Mouse (Mus musculus): ENCODE measurements around the gene Macc1. TPM values are rescaled to one million over a fixed set of nuclear protein-coding genes. Genes with fewer than 3 reads are reported as not detected.
"Not testable (repeated sequence)": the region's sequence is repeated elsewhere in the genome, so short reads cannot be mapped to it uniquely, and the experiment has no call there.

Gene Macc1
- under 1 TPM in 6 of 26 experiments, not detected in 20; 0.21 to 0.66 (median 0.28) TPM for total RNA-seq (2018; cell fraction: chromatin; rRNA removed)
- under 1 TPM in 4 of 26 experiments, not detected in 22; 0.03 to 0.11 (median 0.05) TPM for total RNA-seq (2018; cell fraction: cytosol; rRNA removed)
- total RNA-seq (2018; cell fraction: nucleus; rRNA removed): under 1 TPM in 6 of 26 experiments, not detected in 20; 0.12 to 0.58 (median 0.16) TPM
- not detected in 3 replicates for polyA plus RNA-seq (2018)

GRCm38 (mm10) chr12:119313970-119314369 is at the start of gene Macc1:
TSS of gene Macc1 (plus strand) at chr12:119314270.
- H3K36me3 ChIP-seq (ENCODE audit: inconsistent target): no peaks in the 10 kb centered on the region
- H3K4me3 ChIP-seq (ENCODE audit: inconsistent target): no peak within 1 kb of the TSS
- no peak within 1 kb of the TSS for H3K27ac ChIP-seq
- no peaks in the 10 kb centered on the region for H3K79me2 ChIP-seq (ENCODE audit: inconsistent target)

GRCm38 (mm10) chr12:119264506-119264905 is 49.6 kb upstream of the Macc1 start:
- Histone ChIP-seq H3K4me3 (ENCODE audit: inconsistent target) (no peak overlapping the region), H3K27ac (no peak overlapping the region), H3K79me2 (ENCODE audit: inconsistent target) (no peaks in the 10 kb centered on the region), H3K36me3 (ENCODE audit: inconsistent target) (no peaks in the 10 kb centered on the region)
- 91% methylated on average over 3 of the region's 3 CpGs for WGBS (ENCODE audit: missing documents)

- Histone ChIP-seq H3K36me3 (ENCODE audit: inconsistent target) (no peaks in the 10 kb centered on the region), H3K27ac (no peak overlapping the region), H3K4me3 (ENCODE audit: inconsistent target) (no peak overlapping the region), H3K79me2 (ENCODE audit: inconsistent target) (no peaks in the 10 kb centered on the region)
- WGBS (ENCODE audit: missing documents): 61% methylated on average over 1 of the region's 1 CpGs
Measured at GRCm38 (mm10) chr12:119268723-119269122, 45.3 kb upstream of the Macc1 start.

- Histone ChIP-seq H3K36me3 (ENCODE audit: inconsistent target) (no peaks in the 10 kb centered on the region), H3K27ac (no peak overlapping the region), H3K79me2 (ENCODE audit: inconsistent target) (no peaks in the 10 kb centered on the region), H3K4me3 (ENCODE audit: inconsistent target) (no peak overlapping the region)
- WGBS (ENCODE audit: missing documents): 100% methylated on average over 1 of the region's 2 CpGs
Measured at GRCm38 (mm10) chr12:119270036-119270435, 44.0 kb upstream of the Macc1 start.

- WGBS (ENCODE audit: missing documents): 90% methylated on average over 1 of the region's 1 CpGs
- Histone ChIP-seq H3K36me3 (ENCODE audit: inconsistent target) (no peaks in the 10 kb centered on the region), H3K79me2 (ENCODE audit: inconsistent target) (no peaks in the 10 kb centered on the region), H3K4me3 (ENCODE audit: inconsistent target) (no peak overlapping the region), H3K27ac (no peak overlapping the region)
Measured at GRCm38 (mm10) chr12:119271964-119272363, 42.1 kb upstream of the Macc1 start.

GRCm38 (mm10) chr12:119273605-119274004 is 40.5 kb upstream of the Macc1 start:
- Histone ChIP-seq H3K79me2 (ENCODE audit: inconsistent target) (no peaks in the 10 kb centered on the region), H3K4me3 (ENCODE audit: inconsistent target) (no peak overlapping the region), H3K36me3 (ENCODE audit: inconsistent target) (no peaks in the 10 kb centered on the region), H3K27ac (no peak overlapping the region)
- 77% methylated on average over 1 of the region's 1 CpGs for WGBS (ENCODE audit: missing documents)

GRCm38 (mm10) chr12:119276282-119276681 is 37.8 kb upstream of the Macc1 start:
- no peaks in the 10 kb centered on the region for H3K79me2 ChIP-seq (ENCODE audit: inconsistent target)
- 89% methylated on average over 1 of the region's 1 CpGs for WGBS (ENCODE audit: missing documents)
- H3K36me3 ChIP-seq (ENCODE audit: inconsistent target): no peaks in the 10 kb centered on the region

GRCm38 (mm10) chr12:119291618-119292017 is 22.5 kb upstream of the Macc1 start:
- WGBS (ENCODE audit: missing documents): no CpG with 5 or more reads among the region's 6 CpGs
- no peaks in the 10 kb centered on the region for H3K36me3 ChIP-seq (ENCODE audit: inconsistent target)
- H3K27ac ChIP-seq: no peak overlapping the region
- no peak overlapping the region for H3K4me3 ChIP-seq (ENCODE audit: inconsistent target)
- H3K79me2 ChIP-seq (ENCODE audit: inconsistent target): no peaks in the 10 kb centered on the region

More at GRCm38 (mm10) chr12:119276282-119276681, 37.8 kb upstream of the Macc1 start:
- Histone ChIP-seq H3K27ac (no peak overlapping the region), H3K4me3 (ENCODE audit: inconsistent target) (no peak overlapping the region)

GRCm38 (mm10) chr12:119303618-119304017 is 10.5 kb upstream of the Macc1 start:
- Histone ChIP-seq H3K4me3 (ENCODE audit: inconsistent target) (no peak overlapping the region), H3K27ac (no peak overlapping the region), H3K36me3 (ENCODE audit: inconsistent target) (no peaks in the 10 kb centered on the region), H3K79me2 (ENCODE audit: inconsistent target) (no peaks in the 10 kb centered on the region)

GRCm38 (mm10) chr12:119313014-119313763 is 881 bp upstream of the Macc1 start:
- 19% methylated on average over 3 of the region's 3 CpGs for WGBS (ENCODE audit: missing documents)
- H3K79me2 ChIP-seq (ENCODE audit: inconsistent target): no peaks in the 10 kb centered on the region
- H3K4me3 ChIP-seq (ENCODE audit: inconsistent target): no peak overlapping the region
- no peak overlapping the region for H3K27ac ChIP-seq
- H3K36me3 ChIP-seq (ENCODE audit: inconsistent target): no peaks in the 10 kb centered on the region

GRCm38 (mm10) chr12:119318799-119319198 is 4.7 kb downstream of the Macc1 start:
- H3K4me3 ChIP-seq (ENCODE audit: inconsistent target): no peak overlapping the region
- WGBS (ENCODE audit: missing documents): 91% methylated on average over 1 of the region's 1 CpGs

GRCm38 (mm10) chr12:119325400-119325799 is 11.3 kb downstream of the Macc1 start:
- Histone ChIP-seq H3K36me3 (ENCODE audit: inconsistent target) (no peaks in the 10 kb centered on the region), H3K4me3 (ENCODE audit: inconsistent target) (no peak overlapping the region), H3K79me2 (ENCODE audit: inconsistent target) (no peaks in the 10 kb centered on the region), H3K27ac (no peak overlapping the region)

More at GRCm38 (mm10) chr12:119318799-119319198, 4.7 kb downstream of the Macc1 start:
- no peaks in the 10 kb centered on the region for H3K79me2 ChIP-seq (ENCODE audit: inconsistent target)
- H3K27ac ChIP-seq: no peak overlapping the region
- no peaks in the 10 kb centered on the region for H3K36me3 ChIP-seq (ENCODE audit: inconsistent target)

- H3K79me2 ChIP-seq (ENCODE audit: inconsistent target): no peaks in the 10 kb centered on the region
- no peak overlapping the region for H3K27ac ChIP-seq
- 90% methylated on average over 4 of the region's 4 CpGs for WGBS (ENCODE audit: missing documents)
- H3K36me3 ChIP-seq (ENCODE audit: inconsistent target): no peaks in the 10 kb centered on the region
- H3K4me3 ChIP-seq (ENCODE audit: inconsistent target): no peak overlapping the region
Measured at GRCm38 (mm10) chr12:119330644-119331043, 16.6 kb downstream of the Macc1 start.

- Histone ChIP-seq H3K4me3 (ENCODE audit: inconsistent target) (no peak overlapping the region), H3K79me2 (ENCODE audit: inconsistent target) (no peaks in the 10 kb centered on the region), H3K27ac (no peak overlapping the region), H3K36me3 (ENCODE audit: inconsistent target) (no peaks in the 10 kb centered on the region)
Measured at GRCm38 (mm10) chr12:119333376-119333775, 19.3 kb downstream of the Macc1 start.

GRCm38 (mm10) chr12:119352579-119352978 is 38.5 kb downstream of the Macc1 start:
- H3K36me3 ChIP-seq (ENCODE audit: inconsistent target); H3K4me3 ChIP-seq (ENCODE audit: inconsistent target); H3K79me2 ChIP-seq (ENCODE audit: inconsistent target); H3K27ac ChIP-seq: not testable (repeated sequence)
- WGBS (ENCODE audit: missing documents): 66% methylated on average over 15 of the region's 16 CpGs
